ENCODE assay signal across 8 mouse cellular contexts in genomic region chr2:115856401-115857073, GRCm38 (mm10).
A peak's percentile ranks its signal among the peaks of the same experiment; 100 is the strongest.
DNase-seq lines count a peak whose midpoint lies in the region; ATAC-seq lines count a peak whose summit lies in the region.

No protein-coding gene starts in this region.

- H3K9ac ChIP-seq in lung, embryonic 15.5 days, result no peak overlapping the region
- H3K9ac ChIP-seq in forebrain, embryonic 13.5 days, result 0 out of 2 replicates have a peak overlapping the region, but pooled peaks have one; percentile 50
- H3K9ac ChIP-seq in limb, embryonic 15.5 days, result no peak overlapping the region
- H3K9ac ChIP-seq in stomach, embryonic 16.5 days (ENCODE audit: low read length), result peak overlapping the region; percentile 34; the same call in 1 of the 2 replicates

- H3K4me1 ChIP-seq in lung, embryonic 15.5 days, result peaks cover 40% of the 10 kb centered on the region
- H3K4me1 ChIP-seq in forebrain, embryonic 13.5 days, result peaks cover 77% of the 10 kb centered on the region
- H3K4me1 ChIP-seq in limb, embryonic 15.5 days, result peaks cover 37% of the 10 kb centered on the region
- H3K4me1 ChIP-seq in stomach, embryonic 16.5 days (ENCODE audit: control insufficient read depth, insufficient read depth, low read length), result peaks cover 26% of the 10 kb centered on the region

- no peaks in the 10 kb centered on the region for H3K9me3 ChIP-seq in lung, embryonic 15.5 days
- H3K9me3 ChIP-seq in forebrain, embryonic 13.5 days (replicated peaks), result no peaks in the 10 kb centered on the region
- H3K9me3 ChIP-seq in limb, embryonic 15.5 days, result no peaks in the 10 kb centered on the region
- no peaks in the 10 kb centered on the region for H3K9me3 ChIP-seq in stomach, embryonic 16.5 days (replicated peaks; ENCODE audit: control insufficient read depth, low read length)

- 11% methylated on average over 13 of the region's 13 CpGs for WGBS in lung, embryonic 15.5 days
- WGBS in forebrain, embryonic 13.5 days, result under 1% methylated on average over 13 of the region's 13 CpGs
- WGBS in limb, embryonic 15.5 days, result 6% methylated on average over 13 of the region's 13 CpGs
- 9% methylated on average over 13 of the region's 13 CpGs for WGBS in stomach, embryonic 16.5 days

- peak overlapping the region; percentile 32 for H3K4me3 ChIP-seq in lung, embryonic 15.5 days
- peak overlapping the region; percentile 32 for H3K4me3 ChIP-seq in forebrain, embryonic 13.5 days
- H3K4me3 ChIP-seq in limb, embryonic 15.5 days, result peak overlapping the region; percentile 25; the same call in 1 of the 2 replicates
- peak overlapping the region; percentile 46 for H3K4me3 ChIP-seq in stomach, embryonic 16.5 days (replicated peaks; ENCODE audit: low read length)

- H3K36me3 ChIP-seq in lung, embryonic 15.5 days, result no peaks in the 10 kb centered on the region
- no peaks in the 10 kb centered on the region for H3K36me3 ChIP-seq in forebrain, embryonic 13.5 days (ENCODE audit: poor library complexity, severe bottlenecking)
- H3K36me3 ChIP-seq in limb, embryonic 15.5 days, result no peaks in the 10 kb centered on the region
- H3K36me3 ChIP-seq in stomach, embryonic 16.5 days (ENCODE audit: control insufficient read depth, insufficient read depth, low read length), result no peaks in the 10 kb centered on the region

- no peak overlapping the region for H3K27ac ChIP-seq in lung, embryonic 15.5 days
- H3K27ac ChIP-seq in forebrain, embryonic 13.5 days, result peak overlapping the region; percentile 84
- H3K27ac ChIP-seq in limb, embryonic 15.5 days, result no peak overlapping the region
- no peak overlapping the region for H3K27ac ChIP-seq in stomach, embryonic 16.5 days (ENCODE audit: low read length)

- H3K4me2 ChIP-seq in lung, embryonic 15.5 days, result peak overlapping the region; percentile 51
- peak overlapping the region; percentile 71 for H3K4me2 ChIP-seq in forebrain, embryonic 13.5 days
- peak overlapping the region; percentile 38 for H3K4me2 ChIP-seq in limb, embryonic 15.5 days
- peak overlapping the region; percentile 63 for H3K4me2 ChIP-seq in stomach, embryonic 16.5 days (ENCODE audit: low read depth, low read length)

- DNase-seq in lung, adult 18-20 months, result no peak
- no peak for DNase-seq in urinary bladder, postnatal 4 days (ENCODE audit: low spot score in 2 of 2)
- no peak for DNase-seq in thymus, adult 18-20 months
- no peak for DNase-seq in adrenal gland, postnatal 14 days

- ATAC-seq in lung, embryonic 15.5 days (ENCODE audit: borderline replicate concordance, extremely low read depth, low FRiP score, low TSS enrichment), result no peak
- peak; percentile 28 for ATAC-seq in forebrain, embryonic 13.5 days
- ATAC-seq in limb, embryonic 15.5 days (ENCODE audit: insufficient number of reproducible peaks, low FRiP score, low TSS enrichment, low read depth), result no peak
- ATAC-seq in stomach, embryonic 16.5 days (ENCODE audit: insufficient read depth, low FRiP score), result no peak

- peaks cover 89% of the 10 kb centered on the region for H3K27me3 ChIP-seq in lung, embryonic 15.5 days
- peaks cover 21% of the 10 kb centered on the region for H3K27me3 ChIP-seq in forebrain, embryonic 13.5 days
- H3K27me3 ChIP-seq in limb, embryonic 15.5 days, result peaks cover 85% of the 10 kb centered on the region
- peaks cover 9% of the 10 kb centered on the region; the same call in 1 of the 2 replicates for H3K27me3 ChIP-seq in stomach, embryonic 16.5 days (ENCODE audit: control insufficient read depth, insufficient read depth, low read length)

Comparison
In these comparisons a context has a peak if more than half of its experiments do, and no peak if none do; other contexts are left out.
1. H3K9ac ChIP-seq: peak in forebrain, embryonic 13.5 days (single experiment) and stomach, embryonic 16.5 days (single experiment); none in lung, embryonic 15.5 days (single experiment) and limb, embryonic 15.5 days (single experiment).
2. Peak in every context shown above with its lines, with median percentiles within 50 percentile points of each other: H3K4me2 ChIP-seq and H3K4me3 ChIP-seq.